Mouse (Mus musculus): Measurements from ENCODE around the gene Gm11168.
A peak's percentile ranks its signal among the peaks of the same experiment; 100 is the strongest.
"Not testable (repeated sequence)": the region's sequence is repeated elsewhere in the genome, so short reads cannot be mapped to it uniquely, and the experiment has no call there.

Gene Gm11168

DNA sequence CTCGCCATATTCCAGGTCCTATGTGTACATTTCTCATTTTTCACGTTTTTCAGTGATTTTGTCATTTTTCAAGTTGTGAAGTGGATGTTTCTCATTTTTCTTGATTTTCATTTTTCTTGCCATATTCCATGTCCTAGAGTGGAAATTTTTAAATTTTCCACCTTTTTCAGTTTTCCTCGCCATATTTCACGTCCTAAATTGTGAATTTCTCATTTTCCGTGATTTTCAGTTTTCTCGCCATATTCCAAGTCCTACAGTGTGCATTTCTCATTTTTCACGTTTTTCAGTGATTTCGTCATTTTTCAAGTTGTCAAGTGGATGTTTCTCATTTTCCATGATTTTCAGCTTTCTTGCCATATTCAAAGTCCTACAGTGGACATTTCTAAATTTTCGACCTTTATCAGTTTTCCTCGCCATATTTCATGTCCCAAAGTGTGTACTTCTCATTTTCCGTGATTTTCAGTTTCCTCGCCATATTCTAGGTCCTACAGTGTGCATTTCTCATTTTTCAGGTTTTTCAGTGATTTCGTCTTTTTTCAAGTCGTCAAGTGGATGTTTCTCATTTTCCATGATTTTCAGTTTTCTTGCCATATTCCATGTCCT lies at the start of gene Gm11168:
Gene Gm11168 (plus strand): TSS at position 553 of the 603 bp plus-strand sequence.
- peak in 1 of 2 experiments; percentile 9 for DNase-seq

DNA sequence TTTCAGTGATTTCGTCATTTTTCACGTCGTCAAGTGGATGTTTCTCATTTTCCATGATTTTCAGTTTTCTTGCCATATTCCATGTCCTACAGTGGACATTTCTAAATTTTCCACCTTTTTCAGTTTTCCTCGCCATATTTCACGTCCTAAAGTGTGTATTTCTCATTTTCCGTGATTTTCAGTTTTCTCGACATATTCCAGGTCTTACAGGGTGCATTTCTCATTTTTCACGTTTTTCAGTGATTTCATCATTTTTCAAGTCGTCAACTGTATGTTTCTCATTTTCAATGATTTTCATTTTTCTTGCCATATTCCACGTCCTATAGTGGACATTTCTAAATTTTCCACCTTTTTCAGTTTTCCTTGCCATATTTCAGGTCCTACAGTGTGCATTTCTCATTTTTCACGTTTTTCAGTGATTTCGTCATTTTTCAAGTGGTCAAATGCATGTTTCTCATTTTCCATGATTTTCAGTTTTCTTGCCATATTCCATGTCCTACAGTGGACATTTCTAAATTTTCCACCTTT lies 2.6 kb upstream of the Gm11168 start, which contains the start of gene Gm10722:
Gene Gm10722 (plus strand): TSS at position 478 of the 528 bp plus-strand sequence.
- DNase-seq: not testable (repeated sequence)

DNA sequence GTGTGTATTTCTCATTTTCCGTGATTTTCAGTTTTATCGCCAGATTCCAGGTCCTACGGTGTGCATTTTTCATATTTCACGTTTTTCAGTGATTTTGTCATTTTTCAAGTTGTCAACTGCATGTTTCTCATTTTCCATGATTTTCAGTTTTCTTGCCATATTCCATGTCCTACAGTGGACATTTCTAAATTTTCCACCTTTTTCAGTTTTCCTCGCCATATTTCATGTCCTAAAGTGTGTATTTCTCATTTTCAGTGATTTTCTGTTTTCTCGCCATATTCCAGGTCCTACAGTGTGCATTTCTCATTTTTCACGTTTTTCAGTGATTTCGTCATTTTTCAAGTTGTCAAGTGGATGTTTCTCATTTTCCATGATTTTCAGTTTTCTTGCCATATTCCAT lies 2.1 kb upstream of the Gm11168 start:
- DNase-seq: peak in 1 of 2 experiments; percentile 16

DNA sequence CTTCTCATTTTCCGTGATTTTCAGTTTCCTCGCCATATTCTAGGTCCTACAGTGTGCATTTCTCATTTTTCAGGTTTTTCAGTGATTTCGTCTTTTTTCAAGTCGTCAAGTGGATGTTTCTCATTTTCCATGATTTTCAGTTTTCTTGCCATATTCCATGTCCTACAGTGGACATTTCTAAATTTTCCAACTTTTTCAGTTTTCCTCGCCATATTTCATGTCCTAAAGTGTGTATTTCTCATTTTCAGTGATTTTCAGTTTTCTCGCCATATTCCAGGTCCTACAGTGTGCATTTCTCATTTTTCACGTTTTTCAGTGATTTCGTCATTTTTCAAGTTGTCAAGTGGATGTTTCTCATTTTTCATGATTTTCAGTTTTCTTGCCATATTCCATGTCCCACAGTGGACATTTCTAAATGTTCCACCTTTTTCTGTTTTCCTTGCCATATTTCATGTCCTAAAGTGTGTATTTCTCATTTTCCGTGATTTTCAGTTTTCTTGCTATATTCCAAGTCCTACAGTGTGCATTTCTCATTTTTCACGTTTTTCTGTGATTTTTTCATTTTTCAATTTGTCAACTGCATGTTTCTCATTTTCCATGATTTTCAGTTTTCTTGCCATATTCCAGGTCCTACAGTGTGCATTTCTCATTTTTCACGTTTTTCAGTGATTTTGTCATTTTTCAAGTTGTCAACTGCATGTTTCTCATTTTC lies 1.0 kb upstream of the Gm11168 start:
- DNase-seq: peak; percentile 98 to 99

DNA sequence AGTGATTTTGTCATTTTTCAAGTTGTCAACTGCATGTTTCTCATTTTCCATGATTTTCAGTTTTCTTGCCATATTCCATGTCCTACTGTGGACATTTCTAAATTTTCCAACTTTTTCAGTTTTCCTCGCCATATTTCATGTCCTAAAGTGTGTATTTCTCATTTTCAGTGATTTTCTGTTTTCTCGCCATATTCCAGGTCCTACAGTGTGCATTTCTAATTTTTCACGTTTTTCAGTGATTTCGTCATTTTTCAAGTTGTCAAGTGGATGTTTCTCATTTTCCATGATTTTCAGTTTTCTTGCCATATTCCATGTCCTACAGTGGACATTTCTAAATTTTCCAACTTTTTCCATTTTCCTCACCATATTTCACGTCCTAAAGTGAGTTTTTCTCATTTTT lies 3.0 kb downstream of the Gm11168 start:
- DNase-seq: not testable (repeated sequence)

DNA sequence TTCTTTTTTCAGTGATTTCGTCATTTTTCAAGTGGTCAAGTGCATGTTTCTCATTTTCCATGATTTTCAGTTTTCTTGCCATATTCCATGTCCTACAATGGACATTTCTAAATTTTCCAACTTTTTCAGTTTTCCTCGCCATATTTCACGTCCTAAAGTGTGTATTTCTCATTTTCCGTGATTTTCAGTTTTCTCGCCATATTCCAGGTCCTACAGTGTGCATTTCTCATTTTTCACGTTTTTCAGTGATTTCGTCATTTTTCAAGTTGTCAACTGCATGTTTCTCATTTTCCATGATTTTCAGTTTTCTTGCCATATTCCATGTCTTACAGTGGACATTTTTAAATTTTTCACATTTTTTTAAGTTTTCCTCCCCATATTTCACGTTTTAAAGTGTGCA lies 3.5 kb downstream of the Gm11168 start:
- peak; percentile 54 to 78 for DNase-seq

DNA sequence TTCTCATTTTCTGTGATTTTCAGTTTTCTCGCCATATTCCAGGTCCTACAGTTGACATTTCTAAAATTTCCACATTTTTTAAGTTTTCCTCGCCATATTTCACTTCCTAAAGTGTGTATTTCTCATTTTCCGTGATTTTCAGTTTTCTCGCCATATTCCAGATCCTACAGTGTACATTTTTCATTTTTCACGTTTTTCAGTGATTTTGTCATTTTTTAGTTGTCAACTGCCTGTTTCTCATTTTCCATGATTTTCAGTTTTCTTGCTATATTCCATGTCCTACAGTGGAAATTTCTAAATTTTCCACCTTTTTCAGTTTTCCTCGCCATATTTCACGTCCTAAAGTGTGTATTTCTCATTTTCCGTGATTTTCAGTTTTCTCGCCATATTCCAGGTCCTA lies 4.1 kb downstream of the Gm11168 start:
- DNase-seq: peak in 1 of 2 experiments; percentile 4

DNA sequence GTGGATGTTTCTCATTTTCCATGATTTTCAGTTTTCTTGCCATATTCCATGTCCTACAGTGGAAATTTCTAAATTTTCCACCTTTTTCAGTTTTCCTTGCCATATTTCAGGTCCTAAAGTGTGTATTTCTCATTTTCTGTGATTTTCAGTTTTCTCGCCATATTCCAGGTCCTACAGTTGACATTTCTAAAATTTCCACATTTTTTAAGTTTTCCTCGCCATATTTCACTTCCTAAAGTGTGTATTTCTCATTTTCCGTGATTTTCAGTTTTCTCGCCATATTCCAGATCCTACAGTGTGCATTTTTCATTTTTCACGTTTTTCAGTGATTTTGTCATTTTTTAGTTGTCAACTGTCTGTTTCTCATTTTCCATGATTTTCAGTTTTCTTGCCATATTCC lies 6.2 kb downstream of the Gm11168 start:
- not testable (repeated sequence) for DNase-seq

DNA sequence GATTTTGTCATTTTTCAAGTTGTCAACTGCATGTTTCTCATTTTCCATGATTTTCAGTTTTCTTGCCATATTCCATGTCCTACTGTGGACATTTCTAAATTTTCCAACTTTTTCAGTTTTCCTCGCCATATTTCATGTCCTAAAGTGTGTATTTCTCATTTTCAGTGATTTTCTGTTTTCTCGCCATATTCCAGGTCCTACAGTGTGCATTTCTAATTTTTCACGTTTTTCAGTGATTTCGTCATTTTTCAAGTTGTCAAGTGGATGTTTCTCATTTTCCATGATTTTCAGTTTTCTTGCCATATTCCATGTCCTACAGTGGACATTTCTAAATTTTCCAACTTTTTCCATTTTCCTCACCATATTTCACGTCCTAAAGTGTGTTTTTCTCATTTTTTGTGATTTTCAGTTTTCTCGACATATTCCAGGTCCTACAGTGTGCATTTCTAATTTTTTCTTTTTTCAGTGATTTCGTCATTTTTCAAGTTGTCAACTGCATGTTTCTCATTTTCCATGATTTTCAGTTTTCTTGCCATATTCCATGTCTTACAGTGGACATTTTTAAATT lies 9.0 kb downstream of the Gm11168 start:
- not testable (repeated sequence) for DNase-seq

DNA sequence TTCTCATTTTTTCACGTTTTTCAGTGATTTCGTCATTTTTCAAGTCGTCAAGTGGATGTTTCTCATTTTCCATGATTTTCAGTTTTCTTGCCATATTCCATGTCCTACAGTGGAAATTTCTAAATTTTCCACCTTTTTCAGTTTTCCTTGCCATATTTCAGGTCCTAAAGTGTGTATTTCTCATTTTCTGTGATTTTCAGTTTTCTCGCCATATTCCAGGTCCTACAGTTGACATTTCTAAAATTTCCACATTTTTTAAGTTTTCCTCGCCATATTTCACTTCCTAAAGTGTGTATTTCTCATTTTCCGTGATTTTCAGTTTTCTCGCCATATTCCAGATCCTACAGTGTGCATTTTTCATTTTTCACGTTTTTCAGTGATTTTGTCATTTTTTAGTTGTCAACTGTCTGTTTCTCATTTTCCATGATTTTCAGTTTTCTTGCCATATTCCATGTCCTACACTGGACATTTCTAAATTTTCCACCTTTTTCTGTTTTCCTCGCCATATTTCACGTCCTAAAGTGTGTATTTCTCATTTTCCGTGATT lies 9.7 kb downstream of the Gm11168 start, which contains the start of gene Gm10721:
Gene Gm10721 (plus strand): TSS at position 408 of the 547 bp plus-strand sequence.
- not testable (repeated sequence) for DNase-seq

DNA sequence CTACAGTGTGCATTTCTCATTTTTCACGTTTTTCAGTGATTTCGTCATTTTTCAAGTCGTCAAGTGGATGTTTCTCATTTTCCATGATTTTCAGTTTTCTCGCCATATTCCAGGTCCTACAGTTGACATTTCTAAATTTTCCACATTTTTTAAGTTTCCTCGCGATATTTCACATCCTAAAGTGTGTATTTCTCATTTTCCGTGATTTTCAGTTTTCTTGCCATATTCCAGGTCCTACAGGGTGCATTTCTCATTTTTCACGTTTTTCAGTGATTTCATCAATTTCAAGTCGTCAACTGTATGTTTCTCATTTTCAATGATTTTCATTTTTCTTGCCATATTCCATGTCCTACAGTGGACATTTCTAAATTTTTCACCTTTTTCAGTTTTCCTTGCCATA lies 12.2 kb downstream of the Gm11168 start, which contains the start of gene Gm10720:
Gene Gm10720 (plus strand): TSS at position 301 of the 400 bp plus-strand sequence.
- not testable (repeated sequence) for DNase-seq

DNA sequence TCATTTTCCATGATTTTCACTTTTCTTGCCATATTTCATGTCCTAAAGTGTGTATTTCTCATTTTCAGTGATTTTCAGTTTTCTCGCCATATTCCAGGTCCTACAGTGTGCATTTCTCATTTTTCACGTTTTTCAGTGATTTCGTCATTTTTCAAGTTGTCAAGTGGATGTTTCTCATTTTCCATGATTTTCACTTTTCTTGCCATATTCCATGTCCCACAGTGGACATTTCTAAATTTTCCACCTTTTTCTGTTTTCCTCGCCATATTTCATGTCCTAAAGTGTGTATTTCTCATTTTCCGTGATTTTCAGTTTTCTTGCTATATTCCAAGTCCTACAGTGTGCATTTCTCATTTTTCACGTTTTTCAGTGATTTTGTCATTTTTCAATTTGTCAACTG lies 12.8 kb downstream of the Gm11168 start:
- DNase-seq: peak in 1 of 2 experiments; percentile 1

DNA sequence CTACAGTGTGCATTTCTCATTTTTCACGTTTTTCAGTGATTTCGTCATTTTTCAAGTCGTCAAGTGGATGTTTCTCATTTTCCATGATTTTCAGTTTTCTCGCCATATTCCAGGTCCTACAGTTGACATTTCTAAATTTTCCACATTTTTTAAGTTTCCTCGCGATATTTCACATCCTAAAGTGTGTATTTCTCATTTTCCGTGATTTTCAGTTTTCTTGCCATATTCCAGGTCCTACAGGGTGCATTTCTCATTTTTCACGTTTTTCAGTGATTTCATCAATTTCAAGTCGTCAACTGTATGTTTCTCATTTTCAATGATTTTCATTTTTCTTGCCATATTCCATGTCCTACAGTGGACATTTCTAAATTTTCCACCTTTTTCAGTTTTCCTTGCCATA lies 14.0 kb downstream of the Gm11168 start, which contains the start of gene Gm10719:
Gene Gm10719 (plus strand): TSS at position 301 of the 400 bp plus-strand sequence.
- not testable (repeated sequence) for DNase-seq

DNA sequence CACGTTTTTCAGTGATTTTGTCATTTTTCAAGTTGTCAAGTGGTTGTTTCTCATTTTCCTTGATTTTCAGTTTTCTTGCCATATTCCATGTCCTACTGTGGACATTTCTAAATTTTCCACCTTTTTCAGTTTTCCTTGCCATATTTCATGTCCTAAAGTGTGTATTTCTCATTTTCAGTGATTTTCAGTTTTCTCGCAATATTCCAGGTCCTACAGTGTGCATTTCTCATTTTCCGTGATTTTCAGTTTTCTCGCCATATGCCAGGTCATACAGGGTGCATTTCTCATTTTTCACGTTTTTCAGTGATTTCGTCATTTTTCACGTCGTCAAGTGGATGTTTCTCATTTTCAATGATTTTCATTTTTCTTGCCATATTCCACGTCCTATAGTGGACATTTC lies 15.8 kb downstream of the Gm11168 start:
- peak; percentile 20 to 99 for DNase-seq

DNA sequence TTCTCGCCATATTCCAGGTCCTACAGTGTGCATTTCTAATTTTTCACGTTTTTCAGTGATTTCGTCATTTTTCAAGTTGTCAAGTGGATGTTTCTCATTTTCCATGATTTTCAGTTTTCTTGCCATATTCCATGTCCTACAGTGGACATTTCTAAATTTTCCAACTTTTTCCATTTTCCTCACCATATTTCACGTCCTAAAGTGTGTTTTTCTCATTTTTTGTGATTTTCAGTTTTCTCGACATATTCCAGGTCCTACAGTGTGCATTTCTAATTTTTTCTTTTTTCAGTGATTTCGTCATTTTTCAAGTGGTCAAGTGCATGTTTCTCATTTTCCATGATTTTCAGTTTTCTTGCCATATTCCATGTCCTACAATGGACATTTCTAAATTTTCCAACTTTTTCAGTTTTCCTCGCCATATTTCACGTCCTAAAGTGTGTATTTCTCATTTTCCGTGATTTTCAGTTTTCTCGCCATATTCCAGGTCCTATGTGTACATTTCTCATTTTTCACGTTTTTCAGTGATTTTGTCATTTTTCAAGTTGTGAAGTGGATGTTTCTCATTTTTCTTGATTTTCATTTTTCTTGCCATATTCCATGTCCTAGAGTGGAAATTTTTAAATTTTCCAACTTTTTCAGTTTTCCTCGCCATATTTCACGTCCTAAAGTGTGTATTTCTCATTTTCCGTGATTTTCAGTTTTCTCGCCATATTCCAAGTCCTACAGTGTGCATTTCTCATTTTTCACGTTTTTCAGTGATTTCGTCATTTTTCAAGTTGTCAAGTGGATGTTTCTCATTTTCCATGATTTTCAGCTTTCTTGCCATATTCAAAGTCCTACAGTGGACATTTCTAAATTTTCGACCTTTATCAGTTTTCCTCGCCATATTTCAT lies 16.9 kb downstream of the Gm11168 start:
- peak; percentile 74 to 78 for DNase-seq

DNA sequence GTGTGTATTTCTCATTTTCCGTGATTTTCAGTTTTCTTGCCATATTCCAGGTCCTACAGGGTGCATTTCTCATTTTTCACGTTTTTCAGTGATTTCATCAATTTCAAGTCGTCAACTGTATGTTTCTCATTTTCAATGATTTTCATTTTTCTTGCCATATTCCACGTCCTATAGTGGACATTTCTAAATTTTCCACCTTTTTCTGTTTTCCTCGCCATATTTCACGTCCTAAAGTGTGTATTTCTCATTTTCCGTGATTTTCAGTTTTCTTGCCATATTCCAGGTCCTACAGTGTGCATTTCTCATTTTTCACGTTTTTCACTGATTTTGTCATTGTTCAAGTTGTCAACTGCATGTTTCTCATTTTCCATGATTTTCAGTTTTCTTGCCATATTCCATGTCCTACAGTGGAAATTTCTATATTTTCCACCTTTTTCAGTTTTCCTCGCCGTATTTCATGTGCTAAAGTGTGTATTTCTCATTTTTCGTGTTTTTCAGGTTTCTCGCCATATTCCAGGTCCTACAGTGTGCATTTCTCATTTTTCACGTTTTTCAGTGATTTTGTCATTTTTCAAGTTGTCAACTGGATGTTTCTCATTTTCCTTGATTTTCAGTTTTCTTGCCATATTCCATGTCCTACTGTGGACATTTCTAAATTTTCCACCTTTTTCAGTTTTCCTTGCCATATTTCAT lies 19.3 kb downstream of the Gm11168 start:
- DNase-seq: peak; percentile 36 to 70

DNA sequence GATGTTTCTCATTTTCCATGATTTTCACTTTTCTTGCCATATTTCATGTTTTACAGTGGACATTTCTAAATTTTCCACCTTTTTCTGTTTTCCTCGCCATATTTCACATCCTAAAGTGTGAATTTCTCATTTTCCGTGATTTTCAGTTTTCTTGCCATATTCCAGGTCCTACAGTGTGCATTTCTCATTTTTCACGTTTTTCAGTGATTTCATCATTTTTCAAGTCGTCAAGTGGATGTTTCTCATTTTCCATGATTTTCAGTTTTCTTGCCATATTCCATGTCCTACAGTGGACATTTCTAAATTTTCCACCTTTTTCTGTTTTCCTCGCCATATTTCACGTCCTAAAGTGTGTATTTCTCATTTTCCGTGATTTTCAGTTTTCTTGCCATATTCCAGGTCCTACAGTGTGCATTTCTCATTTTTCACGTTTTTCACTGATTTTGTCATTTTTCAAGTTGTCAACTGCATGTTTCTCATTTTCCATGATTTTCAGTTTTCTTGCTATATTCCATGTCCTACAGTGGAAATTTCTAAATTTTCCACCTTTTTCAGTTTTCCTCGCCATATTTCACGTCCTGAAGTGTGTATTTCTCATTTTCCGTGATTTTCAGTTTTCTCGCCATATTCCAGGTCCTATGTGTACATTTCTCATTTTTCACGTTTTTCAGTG lies 20.3 kb downstream of the Gm11168 start, which contains the start of gene Gm10718:
Gene Gm10718 (plus strand): TSS at position 236 of the 673 bp plus-strand sequence.
- DNase-seq: peak; percentile 14 to 16

DNA sequence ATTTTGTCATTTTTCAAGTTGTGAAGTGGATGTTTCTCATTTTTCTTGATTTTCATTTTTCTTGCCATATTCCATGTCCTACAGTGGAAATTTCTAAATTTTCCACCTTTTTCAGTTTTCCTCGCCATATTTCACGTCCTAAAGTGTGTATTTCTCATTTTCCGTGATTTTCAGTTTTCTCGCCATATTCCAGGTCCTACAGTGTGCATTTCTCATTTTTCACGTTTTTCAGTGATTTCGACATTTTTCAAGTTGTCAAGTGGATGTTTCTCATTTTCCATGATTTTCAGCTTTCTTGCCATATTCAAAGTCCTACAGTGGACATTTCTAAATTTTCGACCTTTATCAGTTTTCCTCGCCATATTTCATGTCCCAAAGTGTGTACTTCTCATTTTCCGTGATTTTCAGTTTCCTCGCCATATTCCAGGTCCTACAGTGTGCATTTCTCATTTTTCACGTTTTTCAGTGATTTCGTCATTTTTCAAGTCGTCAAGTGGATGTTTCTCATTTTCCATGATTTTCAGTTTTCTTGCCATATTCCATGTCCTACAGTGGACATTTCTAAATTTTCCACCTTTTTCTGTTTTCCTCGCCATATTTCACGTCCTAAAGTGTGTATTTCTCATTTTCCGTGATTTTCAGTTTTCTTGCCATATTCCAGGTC lies 21.0 kb downstream of the Gm11168 start:
- DNase-seq: peak; percentile 35 to 42

DNA sequence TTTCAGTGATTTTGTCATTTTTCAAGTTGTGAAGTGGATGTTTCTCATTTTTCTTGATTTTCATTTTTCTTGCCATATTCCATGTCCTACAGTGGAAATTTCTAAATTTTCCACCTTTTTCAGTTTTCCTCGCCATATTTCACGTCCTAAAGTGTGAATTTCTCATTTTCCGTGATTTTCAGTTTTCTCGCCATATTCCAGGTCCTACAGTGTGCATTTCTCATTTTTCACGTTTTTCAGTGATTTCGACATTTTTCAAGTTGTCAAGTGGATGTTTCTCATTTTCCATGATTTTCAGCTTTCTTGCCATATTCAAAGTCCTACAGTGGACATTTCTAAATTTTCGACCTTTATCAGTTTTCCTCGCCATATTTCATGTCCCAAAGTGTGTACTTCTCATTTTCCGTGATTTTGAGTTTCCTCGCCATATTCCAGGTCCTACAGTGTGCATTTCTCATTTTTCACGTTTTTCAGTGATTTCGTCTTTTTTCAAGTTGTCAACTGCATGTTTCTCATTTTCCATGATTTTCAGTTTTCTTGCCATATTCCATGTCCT lies 21.8 kb downstream of the Gm11168 start, which contains the start of gene Gm10717:
Gene Gm10717 (plus strand): TSS at position 506 of the 556 bp plus-strand sequence.
- DNase-seq: peak; percentile 37 to 59
